ENCODE assay signal across 30 mouse cellular contexts in genomic region chr16:32677903-32678302, GRCm38 (mm10). TPM values are rescaled to one million over a fixed set of nuclear protein-coding genes. Genes with fewer than 3 reads are reported as not detected.
DNase-seq lines count a peak whose midpoint lies in the region; ATAC-seq and TF ChIP-seq lines count a peak whose summit lies in the region.
"Had no signal": no experiment of that assay in that cellular context is flagged by ENCODE, and none has a peak within 500 bp of the region (broad histone marks: within the 10 kb centered on the region; RNA-seq: fewer than 3 reads in every experiment).

No protein-coding gene starts in this region.

- no peak overlapping the region for H3K4me3 ChIP-seq in liver, postnatal 0 days (ENCODE audit: low read depth, low read length)
- no peak overlapping the region for H3K4me3 ChIP-seq in left cerebral cortex, adult 2 months
- H3K4me3 ChIP-seq: erythroblast, embryonic 14.5 days; forebrain, embryonic 12.5 days; midbrain, embryonic 12.5 days had no signal

- H3K9me3 ChIP-seq in liver, postnatal 0 days (ENCODE audit: low read length) = no peaks in the 10 kb centered on the region
- H3K9me3 ChIP-seq: forebrain, embryonic 12.5 days; midbrain, embryonic 12.5 days had no signal

- no peak for TF ChIP-seq EP300 in liver, postnatal 0 days (IDR thresholded peaks at IDR 0.05; ENCODE audit: low read depth)

- no peak overlapping the region for H3K9ac ChIP-seq in liver, postnatal 0 days (replicated peaks)
- H3K9ac ChIP-seq: forebrain, embryonic 12.5 days; midbrain, embryonic 12.5 days had no signal

- no peak overlapping the region for H3K27ac ChIP-seq in liver, postnatal 0 days (ENCODE audit: low read depth)
- no peak overlapping the region for H3K27ac ChIP-seq in left cerebral cortex, adult 2 months
- H3K27ac ChIP-seq: forebrain, embryonic 12.5 days; midbrain, embryonic 12.5 days had no signal

- TF ChIP-seq CTCF in liver, postnatal 0 days (IDR thresholded peaks at IDR 0.05; ENCODE audit: low read depth) = no peak
- no peak for TF ChIP-seq CTCF in left cerebral cortex, adult 2 months (IDR thresholded peaks at IDR 0.05)

- peak; percentile 10 for DNase-seq in cerebellum, adult 9-11 months
- DNase-seq in liver, postnatal 0 days = peak; percentile 11
- DNase-seq in liver = no peak
- DNase-seq in urinary bladder, postnatal 14 days (ENCODE audit: low spot score) = peak; percentile 18
- no peak for DNase-seq in urinary bladder, postnatal 10 days (ENCODE audit: low spot score)
- no peak for DNase-seq in left cerebral cortex, adult 2 months (ENCODE audit: extremely low spot score in 1 of 2, low spot score in 2 of 2)
- no peak for DNase-seq in adrenal gland, postnatal 4 days (ENCODE audit: low spot score in 2 of 2)
- DNase-seq: adrenal gland, postnatal 25 days; cerebellum, adult 11 months; cerebellum, postnatal 10 days; kidney, adult 9 months; kidney, postnatal 14 days; lung, adult 18-20 months; lung, postnatal 10 days had no signal

- no peak overlapping the region for H3K4me2 ChIP-seq in liver, postnatal 0 days (ENCODE audit: low read depth, low read length)
- H3K4me2 ChIP-seq: forebrain, embryonic 12.5 days; heart, embryonic 11.5 days; liver, embryonic 11.5 days; midbrain, embryonic 12.5 days had no signal

- intact Hi-C loops in left cerebral cortex, adult 2 months (cut with DNase I) = no loop called here

- 80% methylated on average over 12 of the region's 14 CpGs for WGBS in liver, postnatal 0 days (ENCODE audit: insufficient replicate concordance)

- ATAC-seq in cerebellum, adult (ENCODE audit: insufficient number of reproducible peaks, low FRiP score, low TSS enrichment) = no peak
- no peak for ATAC-seq in liver, postnatal 0 days
- ATAC-seq: inflammation-experienced regulatory T-cells, adult 6 months had no signal

- H3K27me3 ChIP-seq in liver, postnatal 0 days (ENCODE audit: insufficient read depth, low read length) = no peaks in the 10 kb centered on the region
- H3K27me3 ChIP-seq: forebrain, embryonic 12.5 days; midbrain, embryonic 12.5 days had no signal

- peaks cover 47% of the 10 kb centered on the region for H3K36me3 ChIP-seq in liver, postnatal 0 days (replicated peaks; ENCODE audit: insufficient read depth, low read length)

- H3K4me1 ChIP-seq in liver, postnatal 0 days (ENCODE audit: insufficient read depth) = peaks cover 3% of the 10 kb centered on the region
- H3K4me1 ChIP-seq: forebrain, embryonic 12.5 days; midbrain, embryonic 12.5 days had no signal

RNA-seq across cellular contexts. Expression of gene Tnk2, which starts 34.2 kb away (rescaled TPM):
- polyA plus RNA-seq in liver, postnatal 0 days (2015; fragmentation: Nextera tagmentation; extraction: Ambion mirVana) = 2.9 and 3.5 TPM in 2 replicates
- total RNA-seq in left cerebral cortex, adult 2 months (2021) = 100 to 1,000 TPM; 239 to 244 TPM
- total RNA-seq in adrenal gland, postnatal 4 days (2021) = 10 to 100 TPM; 75.6 to 77.6 TPM

RNA-seq across cellular contexts. Expression of gene Muc4, which starts 57.8 kb away (rescaled TPM):
- 0.49 and 0.64 TPM in 2 replicates for polyA plus RNA-seq in liver, postnatal 0 days (2015; fragmentation: Nextera tagmentation; extraction: Ambion mirVana)
- total RNA-seq in left cerebral cortex, adult 2 months (2021) = not detected
- total RNA-seq in adrenal gland, postnatal 4 days (2021) = under 1 TPM; 0.34 to 0.42 TPM
- total RNA-seq: adrenal gland, postnatal 25 days; granulocyte monocyte progenitor cell, adult 5-6 weeks; layer of hippocampus, adult 18-20 months; layer of hippocampus, postnatal 14 days; left cerebral cortex, postnatal 10 days; megakaryocyte progenitor cell, adult 5-6 weeks; monocyte, adult 5-6 weeks had no signal
- polyA plus RNA-seq: embryonic facial prominence, embryonic 11.5 days; erythroblast, embryonic 14.5 days; heart, postnatal 0 days; limb, embryonic 11.5 days had no signal

Comparison
In these comparisons a context has a peak if more than half of its experiments do, and no peak if none do; other contexts are left out.
1. DNase-seq: peak in cerebellum, adult 9-11 months (single experiment), liver, postnatal 0 days (single experiment) and urinary bladder, postnatal 14 days (single experiment); none in liver (single experiment), urinary bladder, postnatal 10 days (single experiment), left cerebral cortex, adult 2 months (0 of 2) and adrenal gland, postnatal 4 days (0 of 2).